Mouse (Mus musculus) frontal cortex, postnatal 10 days (tissue): ENCODE results near the gene Nol3.

Experiments used
- DNase-seq, 2 experiments: peaks; one replicate each; pipeline ENCODE4 v3.0.0; 2022; ENCODE audit warnings: low spot score in 2 of 2, mixed read lengths in 1 of 2

Nol3 gene

GRCm38 (mm10) chr8:105263244-105263912 is 12.6 kb upstream of the Nol3 start:
- no peak for DNase-seq

DNA sequence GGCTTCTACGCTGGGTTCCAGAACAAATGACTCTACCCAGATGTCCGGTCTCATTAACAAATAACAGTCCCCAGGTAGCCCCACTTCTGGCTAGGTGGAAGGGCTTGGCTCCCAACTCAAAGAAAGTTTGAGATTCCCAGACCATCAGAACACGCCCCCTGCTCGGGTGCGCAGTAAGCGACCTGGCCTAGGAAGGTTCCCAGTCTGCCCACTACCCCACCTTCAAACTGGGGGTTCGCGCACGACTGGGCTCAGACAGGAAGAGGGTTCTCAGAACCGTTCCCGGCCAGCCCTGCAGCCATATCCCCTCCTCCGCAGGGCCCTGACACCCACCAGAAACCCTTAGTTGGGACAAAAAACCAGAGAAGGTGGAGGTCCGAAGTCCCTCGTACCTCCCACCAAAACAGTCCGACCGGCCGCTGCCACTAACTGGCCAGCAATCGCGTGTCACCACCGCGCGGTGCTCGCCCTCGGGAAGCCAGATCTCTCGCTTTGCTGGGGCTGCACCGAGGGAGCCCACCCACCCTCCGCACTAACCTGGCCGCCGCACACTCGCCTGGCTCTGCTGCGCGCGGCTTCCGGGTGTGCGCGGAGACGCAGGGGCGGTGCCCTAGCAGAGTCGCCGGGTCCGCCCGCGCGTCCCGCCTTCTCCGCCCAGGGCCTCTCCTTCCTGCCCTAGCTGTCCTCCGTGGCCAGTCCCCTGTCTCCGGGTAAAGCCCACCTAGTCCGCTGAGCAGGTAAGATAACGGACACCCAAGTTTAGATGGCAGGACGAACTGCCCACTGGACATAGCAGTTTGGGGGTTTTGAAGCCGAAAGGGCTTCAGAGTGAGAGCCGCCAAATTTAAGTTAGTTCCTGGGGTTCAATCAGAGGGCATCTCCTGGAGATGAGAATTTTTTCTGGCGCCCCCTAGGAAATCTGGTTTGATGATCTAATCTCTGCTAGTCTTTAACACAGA is 11.6 kb upstream of the Nol3 start, which contains the start of the genes Tradd and Fbxl8:
Tradd (minus strand) TSS at position 586 of the 959 bp plus-strand sequence.
Fbxl8 (plus strand) TSS at position 625 of the 959 bp plus-strand sequence.
- peak in 1 of 2 experiments; percentile 43 for DNase-seq

DNA sequence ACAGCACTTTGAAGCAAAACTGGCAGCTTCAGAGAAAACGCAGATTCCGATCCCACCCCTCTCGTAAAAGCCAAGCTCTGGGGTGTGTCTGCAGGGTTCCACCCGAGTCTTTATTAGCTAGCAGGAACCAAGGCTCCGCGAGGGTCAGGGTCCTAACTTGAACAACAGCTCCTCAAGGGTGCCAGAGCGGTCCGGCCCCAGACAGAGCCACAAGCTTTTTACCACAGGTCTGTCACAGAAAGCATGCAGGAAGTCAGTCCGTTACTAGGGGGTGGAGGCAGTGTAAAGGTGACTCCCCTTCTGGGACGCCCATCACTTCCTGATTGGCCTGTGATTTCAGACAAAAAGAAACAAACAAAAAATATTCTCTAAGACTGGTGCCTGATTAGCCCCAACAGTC is 10.8 kb upstream of the Nol3 start:
- no peak for DNase-seq

DNA sequence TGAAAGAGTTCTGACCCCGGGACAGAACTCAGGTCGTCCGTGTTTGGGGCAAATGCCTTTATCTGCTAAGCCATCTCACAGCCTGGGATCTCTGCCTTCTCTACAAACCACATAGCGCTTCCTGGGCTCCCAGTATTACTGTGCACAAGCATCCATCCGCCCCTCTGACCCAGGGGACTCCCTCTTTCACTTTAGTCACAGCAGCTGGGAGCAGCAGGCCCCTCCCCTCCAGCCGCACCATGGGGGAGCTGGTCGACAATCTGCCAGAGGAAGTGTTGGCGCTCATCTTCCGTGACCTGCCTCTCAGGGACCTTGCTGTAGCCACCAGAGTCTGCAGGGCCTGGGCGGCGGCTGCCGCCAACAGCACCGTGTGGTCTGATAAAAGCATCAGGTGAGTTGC is 9.2 kb upstream of the Nol3 start:
- DNase-seq, result no peak

DNA sequence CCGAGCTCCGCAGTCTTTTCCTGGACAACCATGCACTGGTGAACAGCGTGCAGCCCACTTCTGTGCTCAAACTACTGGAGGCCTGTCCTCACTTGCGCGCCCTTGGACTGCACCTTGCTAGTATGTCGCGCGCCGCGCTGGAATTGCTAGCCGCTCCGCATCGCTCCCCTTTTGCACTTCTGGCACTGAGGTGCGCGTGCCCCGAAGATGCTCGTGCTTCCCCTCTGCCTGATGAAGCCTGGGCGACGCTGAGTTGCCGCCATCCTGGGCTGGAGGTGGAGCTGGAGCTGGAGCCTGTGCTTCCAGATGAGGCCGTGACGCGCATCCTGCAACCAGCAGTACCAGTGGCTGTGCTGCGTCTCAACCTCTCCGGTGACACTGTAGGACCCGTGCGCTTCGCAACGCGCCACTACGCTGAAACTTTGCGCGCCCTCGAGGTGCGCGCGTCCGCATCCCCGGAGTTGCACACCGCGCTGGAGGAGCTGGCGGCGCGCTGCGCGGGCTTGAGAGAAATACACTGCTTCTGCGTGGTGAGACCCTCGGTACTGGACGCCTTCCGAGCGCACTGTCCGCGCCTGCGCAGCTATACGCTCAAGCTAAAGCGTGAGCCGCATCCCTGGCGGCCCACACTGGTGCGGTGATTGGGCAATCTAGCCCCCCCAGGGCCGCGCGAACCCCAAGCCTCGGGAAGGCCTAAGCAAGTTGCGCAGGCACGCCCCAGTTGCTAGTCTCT is 7.4 kb upstream of the Nol3 start:
- DNase-seq, result peak; percentile 73 to 80

GRCm38 (mm10) chr8:105269075-105269458 is 6.9 kb upstream of the Nol3 start:
- no peak for DNase-seq

- DNase-seq, result no peak
Measured at GRCm38 (mm10) chr8:105269461-105269947, 6.4 kb upstream of the Nol3 start, which contains the start of gene Hsf4. Gene Hsf4 (plus strand): TSS chr8:105269801.

DNA sequence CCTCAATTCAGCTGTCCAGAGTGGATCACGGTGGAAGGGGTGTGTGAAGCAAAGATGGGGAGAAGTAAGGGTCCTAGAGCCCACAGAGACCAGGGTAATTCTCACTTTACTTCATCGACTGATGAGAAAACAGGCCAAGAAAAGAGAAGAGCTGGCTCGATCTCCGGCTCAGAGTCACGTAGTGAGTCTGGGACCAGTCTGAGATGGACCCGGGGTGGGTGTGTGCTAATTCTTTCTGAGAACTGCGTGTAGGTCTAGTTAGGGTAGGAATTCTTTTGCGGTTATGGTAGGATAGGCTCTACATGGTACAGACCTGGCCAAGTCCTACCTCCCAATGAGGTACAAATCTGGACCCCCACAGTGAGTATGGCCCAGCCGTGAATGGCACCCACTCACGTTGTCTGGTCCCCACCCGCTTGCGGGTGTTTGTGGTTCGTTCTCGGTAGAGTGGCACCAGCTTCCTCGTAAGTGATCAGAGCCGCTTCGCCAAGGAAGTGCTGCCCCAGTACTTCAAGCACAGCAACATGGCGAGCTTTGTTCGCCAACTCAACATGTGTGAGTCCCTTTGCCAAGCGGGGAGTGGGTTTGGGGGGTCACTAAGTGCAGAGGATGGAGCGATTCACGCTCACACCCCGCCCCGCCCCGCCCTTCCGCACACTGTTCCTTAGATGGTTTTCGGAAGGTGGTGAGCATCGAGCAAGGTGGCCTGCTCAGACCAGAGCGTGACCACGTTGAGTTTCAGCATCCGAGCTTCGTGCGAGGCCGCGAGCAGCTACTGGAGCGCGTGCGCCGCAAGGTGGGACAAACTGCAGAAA is 5.6 kb upstream of the Nol3 start:
- no peak for DNase-seq

DNA sequence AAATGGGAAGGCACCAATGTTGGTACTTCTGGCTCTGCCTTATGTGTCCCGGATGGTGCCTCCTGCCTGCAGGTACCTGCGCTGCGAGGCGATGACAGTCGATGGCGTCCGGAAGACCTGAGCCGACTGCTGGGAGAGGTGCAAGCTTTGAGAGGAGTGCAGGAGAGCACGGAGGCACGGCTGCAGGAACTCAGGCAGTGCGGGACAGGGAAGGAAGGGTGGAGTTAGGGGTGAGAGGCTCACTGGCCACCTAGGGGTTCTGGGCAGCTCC is 5.1 kb upstream of the Nol3 start:
- no peak for DNase-seq

GRCm38 (mm10) chr8:105275387-105275786 is 553 bp upstream of the Nol3 start:
- DNase-seq, result no peak

- no peak for DNase-seq
Measured at GRCm38 (mm10) chr8:105276292-105277120, 566 bp downstream of the Nol3 start.

- DNase-seq, result peak; percentile 59 to 74
Measured at GRCm38 (mm10) chr8:105278911-105279334, 3.0 kb downstream of the Nol3 start.

DNA sequence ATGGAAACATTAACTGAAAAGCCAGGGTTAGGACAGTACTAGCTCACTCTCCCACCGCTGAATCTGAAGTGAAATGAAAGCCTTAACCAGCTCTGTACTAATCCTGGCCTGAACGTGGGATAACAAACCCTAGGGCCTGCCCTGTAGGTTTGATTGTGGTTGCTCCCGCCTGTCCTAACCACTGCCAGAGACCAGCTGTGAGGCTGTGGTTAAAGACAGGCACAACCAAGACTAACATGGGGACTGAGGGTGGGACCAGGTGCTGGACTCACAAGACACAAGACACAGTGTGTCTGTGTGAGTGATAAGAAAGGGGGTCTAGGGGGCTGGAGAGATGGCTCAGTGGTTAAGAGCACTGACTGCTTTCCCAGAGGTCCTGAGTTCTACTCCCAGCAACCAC is 4.6 kb downstream of the Nol3 start:
- no peak for DNase-seq

- DNase-seq, result no peak
Measured at GRCm38 (mm10) chr8:105281821-105282220, 5.9 kb downstream of the Nol3 start.

DNA sequence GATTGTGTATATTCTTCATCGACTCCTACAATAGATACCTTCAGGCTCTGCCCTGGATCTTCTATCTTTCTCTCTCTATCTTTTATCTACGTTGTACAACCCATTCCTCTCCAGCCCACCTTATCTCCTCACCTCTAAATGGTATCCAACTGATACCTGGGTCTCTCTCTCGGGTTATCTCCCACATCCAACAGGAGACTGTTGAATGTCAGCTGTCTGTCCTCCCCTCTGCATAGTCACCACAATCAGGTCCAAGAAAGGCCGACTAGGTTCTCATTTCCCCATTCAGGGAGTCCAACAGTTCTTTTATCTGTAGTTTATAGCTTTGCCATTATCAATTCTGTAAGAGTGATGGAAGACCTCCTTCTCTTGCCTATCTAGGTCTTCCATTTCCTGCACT is 6.3 kb downstream of the Nol3 start:
- DNase-seq, result no peak

DNA sequence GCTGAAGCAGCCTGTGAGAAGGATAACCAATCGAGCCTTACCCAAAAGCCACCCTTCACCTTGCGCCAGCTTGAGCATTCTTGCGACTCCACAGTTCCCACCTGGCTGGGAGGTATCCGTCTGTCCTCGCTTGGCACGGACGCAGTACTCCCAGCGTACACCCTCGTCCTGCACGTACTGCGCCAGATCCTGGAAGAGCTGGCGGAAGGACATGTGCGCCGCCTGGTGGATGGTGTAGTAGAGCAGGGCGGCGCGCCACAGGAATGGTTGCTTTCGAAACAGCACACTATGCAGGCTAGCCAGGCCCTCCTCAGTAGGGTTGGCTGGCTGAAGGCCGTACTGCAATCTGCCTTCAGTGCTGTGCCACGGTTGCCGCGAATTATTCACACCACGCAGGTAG is 7.1 kb downstream of the Nol3 start:
- no peak for DNase-seq

GRCm38 (mm10) chr8:105285514-105285913 is 9.6 kb downstream of the Nol3 start:
- no peak for DNase-seq

DNA sequence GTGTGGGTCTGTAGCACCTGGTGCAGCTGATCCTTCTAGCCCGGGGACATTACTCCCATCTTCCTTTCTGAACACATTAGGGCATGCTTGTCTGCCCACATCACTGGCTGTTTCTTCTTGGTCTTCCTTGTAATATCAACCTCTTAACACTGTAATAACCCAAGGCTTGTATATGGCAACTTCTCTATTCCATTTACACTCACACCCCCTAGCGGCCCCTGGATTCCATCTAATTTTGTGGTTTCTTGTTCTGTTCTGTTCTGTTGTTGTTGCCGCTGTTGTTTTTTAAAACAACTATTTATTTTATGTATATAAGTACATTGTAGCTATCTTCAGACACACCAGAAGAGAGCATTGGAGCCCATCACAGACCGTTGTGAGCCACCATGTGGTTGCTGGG is 11.0 kb downstream of the Nol3 start:
- no peak for DNase-seq

- DNase-seq, result no peak
Measured at GRCm38 (mm10) chr8:105288231-105288630, 12.3 kb downstream of the Nol3 start.
